Mouse (Mus musculus): ENCODE data around the gene Hspbap1.

Gene Hspbap1

GRCm38 (mm10) chr16:35769878-35770657, at the start of gene Hspbap1:
Gene Hspbap1, plus strand, starts transcription at chr16:35770375.
- peak; percentile 92 for DNase-seq (ENCODE audit: low spot score)

GRCm38 (mm10) chr16:35724561-35724960, 45.6 kb upstream of the Hspbap1 start:
- DNase-seq (ENCODE audit: low spot score) = no peak

- DNase-seq (ENCODE audit: low spot score) = no peak
These were observed 43.6 kb upstream of the Hspbap1 start for GRCm38 (mm10) chr16:35726601-35727000.

- no peak for DNase-seq (ENCODE audit: low spot score)
These were observed 40.9 kb upstream of the Hspbap1 start for GRCm38 (mm10) chr16:35729151-35729738.

- no peak for DNase-seq (ENCODE audit: low spot score)
These were observed 38.1 kb upstream of the Hspbap1 start for GRCm38 (mm10) chr16:35732096-35732495.

GRCm38 (mm10) chr16:35734038-35734437, 36.1 kb upstream of the Hspbap1 start:
- peak; percentile 72 for DNase-seq (ENCODE audit: low spot score)

- no peak for DNase-seq (ENCODE audit: low spot score)
These were observed 31.9 kb upstream of the Hspbap1 start for GRCm38 (mm10) chr16:35738096-35738767.

GRCm38 (mm10) chr16:35739548-35739947, 30.6 kb upstream of the Hspbap1 start:
- no peak for DNase-seq (ENCODE audit: low spot score)

- DNase-seq (ENCODE audit: low spot score) = no peak
These were observed 29.8 kb upstream of the Hspbap1 start for GRCm38 (mm10) chr16:35740357-35740756.

GRCm38 (mm10) chr16:35740943-35741342, 29.2 kb upstream of the Hspbap1 start:
- DNase-seq (ENCODE audit: low spot score) = no peak

- DNase-seq (ENCODE audit: low spot score) = no peak
These were observed 28.6 kb upstream of the Hspbap1 start for GRCm38 (mm10) chr16:35741621-35742020.

- DNase-seq (ENCODE audit: low spot score) = peak; percentile 28
These were observed 27.8 kb upstream of the Hspbap1 start for GRCm38 (mm10) chr16:35742251-35742937.

- no peak for DNase-seq (ENCODE audit: low spot score)
These were observed 22.5 kb upstream of the Hspbap1 start for GRCm38 (mm10) chr16:35747417-35748236.

GRCm38 (mm10) chr16:35748237-35748603, 22.0 kb upstream of the Hspbap1 start:
- DNase-seq (ENCODE audit: low spot score) = no peak

GRCm38 (mm10) chr16:35749385-35749784, 20.8 kb upstream of the Hspbap1 start:
- no peak for DNase-seq (ENCODE audit: low spot score)

GRCm38 (mm10) chr16:35751841-35752240, 18.3 kb upstream of the Hspbap1 start:
- DNase-seq (ENCODE audit: low spot score) = no peak

- DNase-seq (ENCODE audit: low spot score) = no peak
These were observed 16.2 kb upstream of the Hspbap1 start for GRCm38 (mm10) chr16:35753926-35754325.

GRCm38 (mm10) chr16:35755502-35756334, 14.5 kb upstream of the Hspbap1 start:
- no peak for DNase-seq (ENCODE audit: low spot score)

- DNase-seq (ENCODE audit: low spot score) = no peak
These were observed 13.5 kb upstream of the Hspbap1 start for GRCm38 (mm10) chr16:35756697-35757096.

- no peak for DNase-seq (ENCODE audit: low spot score)
These were observed 10.8 kb upstream of the Hspbap1 start for GRCm38 (mm10) chr16:35759401-35759800.

All from lung, postnatal 25 days (tissue).